Mouse (Mus musculus) spleen, postnatal 10 days (tissue): ENCODE measurements around the gene Hba-a1.

Experiments
- DNase-seq, 2 experiments: peaks; one replicate each; pipeline ENCODE4 v3.0.0; 2021 to 2022; ENCODE audit warnings: low spot score in 2 of 2

Gene Hba-a1

GRCm38 (mm10) chr11:32283091-32283777, at the start of gene Hba-a1:
Gene Hba-a1 (plus strand): TSS chr11:32283511.
- DNase-seq = peak; percentile 49 to 66

GRCm38 (mm10) chr11:32233895-32234294, 49.4 kb upstream of the Hba-a1 start:
- DNase-seq = no peak

GRCm38 (mm10) chr11:32234816-32235485, 48.4 kb upstream of the Hba-a1 start:
- DNase-seq = no peak

GRCm38 (mm10) chr11:32235646-32236045, 47.7 kb upstream of the Hba-a1 start:
- no peak for DNase-seq

GRCm38 (mm10) chr11:32236132-32236531, 47.2 kb upstream of the Hba-a1 start:
- DNase-seq = no peak

- peak; percentile 70 to 85 for DNase-seq
Observed at GRCm38 (mm10) chr11:32236712-32237410, 46.5 kb upstream of the Hba-a1 start.

GRCm38 (mm10) chr11:32237411-32237795, 45.9 kb upstream of the Hba-a1 start:
- DNase-seq = no peak

- DNase-seq = peak; percentile 88
Observed at GRCm38 (mm10) chr11:32238093-32238860, 45.0 kb upstream of the Hba-a1 start.

GRCm38 (mm10) chr11:32241391-32241790, 41.9 kb upstream of the Hba-a1 start:
- no peak for DNase-seq

- DNase-seq = no peak
Observed at GRCm38 (mm10) chr11:32242209-32242608, 41.1 kb upstream of the Hba-a1 start.

GRCm38 (mm10) chr11:32243205-32243955, 39.9 kb upstream of the Hba-a1 start:
- no peak for DNase-seq

GRCm38 (mm10) chr11:32244064-32244463, 39.2 kb upstream of the Hba-a1 start:
- DNase-seq = peak in 1 of 2 experiments; percentile 27

GRCm38 (mm10) chr11:32244617-32245016, 38.7 kb upstream of the Hba-a1 start:
- no peak for DNase-seq

GRCm38 (mm10) chr11:32245614-32246013, 37.7 kb upstream of the Hba-a1 start:
- peak; percentile 72 to 87 for DNase-seq

- peak; percentile 65 to 77 for DNase-seq
Observed at GRCm38 (mm10) chr11:32247068-32247467, 36.2 kb upstream of the Hba-a1 start.

- DNase-seq = no peak
Observed at GRCm38 (mm10) chr11:32248350-32248749, 35.0 kb upstream of the Hba-a1 start.

GRCm38 (mm10) chr11:32250880-32251763, 32.2 kb upstream of the Hba-a1 start:
- peak in 1 of 2 experiments; percentile 75 for DNase-seq

GRCm38 (mm10) chr11:32253121-32253520, 30.2 kb upstream of the Hba-a1 start:
- no peak for DNase-seq

GRCm38 (mm10) chr11:32256146-32256545, 27.2 kb upstream of the Hba-a1 start:
- peak; percentile 70 to 73 for DNase-seq

GRCm38 (mm10) chr11:32256566-32256965, 26.7 kb upstream of the Hba-a1 start:
- DNase-seq = peak in 1 of 2 experiments; percentile 61
